In the genomic region with DNA sequence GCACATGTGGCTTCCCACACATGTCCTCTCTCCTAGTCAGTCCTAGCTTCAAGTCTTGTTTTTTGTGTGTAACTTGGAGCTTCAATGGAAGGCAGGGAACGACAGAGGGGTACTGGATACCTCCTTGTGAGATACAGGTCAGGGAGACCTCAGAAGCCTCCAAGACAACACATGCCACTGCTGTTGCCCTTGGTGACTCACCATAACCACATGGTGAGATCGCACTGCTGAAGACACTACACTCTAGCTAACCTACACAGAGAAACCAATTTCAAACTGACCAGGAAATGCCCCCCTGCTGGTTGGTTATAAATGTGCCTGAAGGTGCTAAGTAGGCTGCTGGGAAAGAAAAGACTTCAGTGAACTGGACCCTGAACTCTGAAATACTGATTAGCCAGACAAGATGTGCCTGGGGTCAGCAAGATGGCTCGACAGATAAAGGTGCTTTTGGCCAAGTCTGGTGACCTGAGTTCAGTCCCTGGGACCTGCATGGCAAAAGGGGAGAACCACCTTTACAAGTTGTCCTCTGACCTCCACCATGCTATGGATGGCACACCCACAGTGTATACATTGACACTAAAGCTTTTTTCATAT, we compare ENCODE assay signal across 31 mouse cellular contexts. TPM values are rescaled to one million over a fixed set of nuclear protein-coding genes. Genes with fewer than 3 reads are reported as not detected.
DNase-seq lines count a peak whose midpoint lies in the region; ATAC-seq and TF ChIP-seq lines count a peak whose summit lies in the region.
"Had no signal": no experiment of that assay in that cellular context is flagged by ENCODE, and none has a peak within 500 bp of the region (broad histone marks: within the 10 kb centered on the region; RNA-seq: fewer than 3 reads in every experiment).

No protein-coding gene starts in this region.

- no peaks in the 10 kb centered on the region for H3K27me3 ChIP-seq in heart, embryonic 10.5 days (ENCODE audit: insufficient read depth, poor library complexity, severe bottlenecking)
- no peaks in the 10 kb centered on the region for H3K27me3 ChIP-seq in liver, embryonic 11.5 days (replicated peaks; ENCODE audit: control insufficient read depth, insufficient read depth, low read length)
- H3K27me3 ChIP-seq in liver, postnatal 0 days (ENCODE audit: insufficient read depth, low read length): no peaks in the 10 kb centered on the region
- no peaks in the 10 kb centered on the region for H3K27me3 ChIP-seq in Patski
- H3K27me3 ChIP-seq: hindbrain, embryonic 13.5 days; intestine, embryonic 15.5 days had no signal

- no peak overlapping the region for H3K9ac ChIP-seq in liver, embryonic 11.5 days (ENCODE audit: low read depth, low read length)
- H3K9ac ChIP-seq in liver, postnatal 0 days (replicated peaks): no peak overlapping the region
- H3K9ac ChIP-seq: forebrain, postnatal 0 days; hindbrain, embryonic 13.5 days; intestine, embryonic 15.5 days had no signal

- peaks cover 44% of the 10 kb centered on the region for H3K36me3 ChIP-seq in heart, embryonic 10.5 days
- peaks cover 24% of the 10 kb centered on the region for H3K36me3 ChIP-seq in liver, embryonic 11.5 days (ENCODE audit: control insufficient read depth, insufficient read depth, low read length)
- H3K36me3 ChIP-seq in liver, postnatal 0 days (replicated peaks; ENCODE audit: insufficient read depth, low read length): peaks cover 38% of the 10 kb centered on the region

- H3K27ac ChIP-seq in heart, embryonic 10.5 days: no peak overlapping the region
- H3K27ac ChIP-seq in liver, embryonic 11.5 days (ENCODE audit: low read depth, low read length): no peak overlapping the region
- no peak overlapping the region for H3K27ac ChIP-seq in liver, postnatal 0 days (ENCODE audit: low read depth)
- H3K27ac ChIP-seq in left cerebral cortex, adult 2 months: no peak overlapping the region
- H3K27ac ChIP-seq: forebrain, embryonic 10.5 days; gastrocnemius, adult 2 months; hindbrain, embryonic 10.5 days; hindbrain, embryonic 13.5 days; intestine, embryonic 15.5 days had no signal

- CTCF ChIA-PET in Patski (lab: Charles Lee): interaction anchor here (1.7 kb wide), 1 partner anchor 11 kb away, joined by 4 read pairs; no protein-coding TSS in a partner anchor

- no peak for TF ChIP-seq CTCF in liver, postnatal 0 days (IDR thresholded peaks at IDR 0.05; ENCODE audit: low read depth)
- peak; percentile 27 for TF ChIP-seq CTCF in Patski (IDR thresholded peaks at IDR 0.05)
- no peak for TF ChIP-seq CTCF in left cerebral cortex, adult 2 months (IDR thresholded peaks at IDR 0.05)

- WGBS in heart, embryonic 10.5 days: 86% methylated on average over 3 of the region's 3 CpGs
- WGBS in liver, embryonic 11.5 days: 90% methylated on average over 3 of the region's 3 CpGs
- WGBS in liver, postnatal 0 days (ENCODE audit: insufficient replicate concordance): 85% methylated on average over 3 of the region's 3 CpGs

- no peak overlapping the region for H3K4me2 ChIP-seq in liver, embryonic 11.5 days
- H3K4me2 ChIP-seq in liver, postnatal 0 days (ENCODE audit: low read depth, low read length): no peak overlapping the region
- H3K4me2 ChIP-seq: hindbrain, embryonic 13.5 days; intestine, embryonic 15.5 days had no signal

- H3K9me3 ChIP-seq in heart, embryonic 10.5 days: no peaks in the 10 kb centered on the region
- H3K9me3 ChIP-seq in liver, embryonic 11.5 days (ENCODE audit: control insufficient read depth, low read length): no peaks in the 10 kb centered on the region
- no peaks in the 10 kb centered on the region for H3K9me3 ChIP-seq in liver, postnatal 0 days (ENCODE audit: low read length)
- H3K9me3 ChIP-seq: forebrain, embryonic 10.5 days; hindbrain, embryonic 13.5 days; intestine, embryonic 15.5 days had no signal

- intact Hi-C loops in left cerebral cortex, adult 2 months (cut with DNase I): no loop called here

- in situ Hi-C loops in Patski (cut with MboI; ENCODE audit: low pct_unique_long_range_greater_than_20kb): no loop called here

- peak; percentile 69 for DNase-seq in heart, embryonic 10.5 days (ENCODE audit: low spot score)
- no peak for DNase-seq in heart, postnatal 4 days
- no peak for DNase-seq in liver, embryonic 11.5 days (ENCODE audit: low spot score)
- no peak for DNase-seq in liver, postnatal 0 days
- no peak for DNase-seq in Patski (ENCODE audit: low read depth, low spot score)
- no peak for DNase-seq in left cerebral cortex, adult 2 months (ENCODE audit: extremely low spot score in 1 of 2, low spot score in 2 of 2)
- DNase-seq: adrenal gland, postnatal 10 days; adrenal gland, postnatal 36 days; cerebellum, adult 18-20 months; cerebellum, adult 9-10 months; cerebellum, postnatal 14 days; forebrain, postnatal 0 days; gastrocnemius, adult 2 months; gastrocnemius, postnatal 14 days; heart, adult 18-20 months had no signal

- 0 out of 2 replicates have a peak, but pooled peaks have one; percentile 34 for ATAC-seq in liver, embryonic 11.5 days (replicated peaks; ENCODE audit: low FRiP score)
- no peak for ATAC-seq in liver, postnatal 0 days
- peak; percentile 54 for ATAC-seq in Patski
- no peak for ATAC-seq in megakaryocyte, adult 5-6 weeks (ENCODE audit: poor library complexity, severe bottlenecking)
- ATAC-seq: activated CD4-positive, CD25-positive, alpha-beta regulatory T cell, adult 4 months; forebrain, embryonic 14.5 days; forebrain, postnatal 0 days; hindbrain, embryonic 16.5 days; intestine, embryonic 15.5 days had no signal

- no peaks in the 10 kb centered on the region for H3K4me1 ChIP-seq in heart, embryonic 10.5 days
- no peaks in the 10 kb centered on the region for H3K4me1 ChIP-seq in liver, embryonic 11.5 days (replicated peaks; ENCODE audit: control insufficient read depth, insufficient read depth, low read length)
- H3K4me1 ChIP-seq in liver, postnatal 0 days (ENCODE audit: insufficient read depth): no peaks in the 10 kb centered on the region
- H3K4me1 ChIP-seq: forebrain, embryonic 10.5 days; hindbrain, embryonic 10.5 days; hindbrain, embryonic 13.5 days; intestine, embryonic 15.5 days had no signal

- no peak overlapping the region for H3K4me3 ChIP-seq in heart, embryonic 10.5 days
- no peak overlapping the region for H3K4me3 ChIP-seq in liver, embryonic 11.5 days (ENCODE audit: low read depth, low read length)
- no peak overlapping the region for H3K4me3 ChIP-seq in liver, postnatal 0 days (ENCODE audit: low read depth, low read length)
- H3K4me3 ChIP-seq in left cerebral cortex, adult 2 months: no peak overlapping the region
- H3K4me3 ChIP-seq: forebrain, embryonic 10.5 days; gastrocnemius, adult 2 months; hindbrain, embryonic 10.5 days; hindbrain, embryonic 13.5 days; intestine, embryonic 15.5 days had no signal

- POLR2A ChIA-PET in Patski (lab: Charles Lee): no interaction called here

- no peak for TF ChIP-seq EP300 in liver, postnatal 0 days (IDR thresholded peaks at IDR 0.05; ENCODE audit: low read depth)

RNA-seq across cellular contexts. Expression of gene Crygs, which starts 21.7 kb away (rescaled TPM):
- polyA plus RNA-seq in heart, embryonic 10.5 days (2016; fragmentation: Nextera tagmentation; extraction: Ambion mirVana): 0.15 TPM in 1 of 2 replicates, not detected in the other
- total RNA-seq in heart, postnatal 4 days (2021): not detected
- polyA plus RNA-seq in liver, embryonic 11.5 days (2014; fragmentation: Nextera tagmentation; extraction: Ambion mirVana): not detected in 2 replicates
- not detected in 2 replicates for polyA plus RNA-seq in liver, postnatal 0 days (2015; fragmentation: Nextera tagmentation; extraction: Ambion mirVana)
- polyA plus RNA-seq in Patski (2021): 0.60 TPM
- total RNA-seq in left cerebral cortex, adult 2 months (2021): not detected
- total RNA-seq in megakaryocyte, adult 5-6 weeks (2015): not detected in 2 replicates
- total RNA-seq in megakaryocyte, adult 5-6 weeks (2017): not detected in 2 replicates
- total RNA-seq: adrenal gland, adult 18-20 months; adrenal gland, postnatal 10 days; adrenal gland, postnatal 36 days; ES-E14; forebrain, postnatal 0 days; gastrocnemius, adult 2 months; gastrocnemius, postnatal 14 days; gastrocnemius, postnatal 4 days; heart, adult 18-20 months; heart, postnatal 25 days had no signal
- polyA plus RNA-seq: activated CD4-positive, CD25-positive, alpha-beta regulatory T cell, adult 4 months; embryonic facial prominence, embryonic 14.5 days; forebrain, embryonic 10.5 days; forebrain, embryonic 14.5 days; heart, embryonic 14.5 days; heart, postnatal 0 days; hindbrain, embryonic 13.5 days; intestine, embryonic 15.5 days had no signal

RNA-seq across cellular contexts. Expression of gene Tbccd1, which starts 24.4 kb away (rescaled TPM):
- 24.1 and 26.1 TPM in 2 replicates for polyA plus RNA-seq in heart, embryonic 10.5 days (2016; fragmentation: Nextera tagmentation; extraction: Ambion mirVana)
- 10 to 100 TPM in 1 of 2 experiments, 1 to 10 TPM in 1; 9.9 to 11.7 TPM for total RNA-seq in heart, postnatal 4 days (2021)
- polyA plus RNA-seq in liver, embryonic 11.5 days (2014; fragmentation: Nextera tagmentation; extraction: Ambion mirVana): 44.8 and 47.3 TPM in 2 replicates
- polyA plus RNA-seq in liver, postnatal 0 days (2015; fragmentation: Nextera tagmentation; extraction: Ambion mirVana): 13.7 and 14.6 TPM in 2 replicates
- polyA plus RNA-seq in Patski (2021): 24.7 TPM
- total RNA-seq in left cerebral cortex, adult 2 months (2021): 10 to 100 TPM; 11.9 to 14.6 TPM
- 14.3 and 24.1 TPM in 2 replicates for total RNA-seq in megakaryocyte, adult 5-6 weeks (2015)
- total RNA-seq in megakaryocyte, adult 5-6 weeks (2017): 18.7 and 21.0 TPM in 2 replicates

RNA-seq across cellular contexts. Expression of gene Dnajb11, which starts 24.6 kb away (rescaled TPM):
- 140 and 150 TPM in 2 replicates for polyA plus RNA-seq in heart, embryonic 10.5 days (2016; fragmentation: Nextera tagmentation; extraction: Ambion mirVana)
- total RNA-seq in heart, postnatal 4 days (2021): 10 to 100 TPM; 68.4 to 69.1 TPM
- polyA plus RNA-seq in liver, embryonic 11.5 days (2014; fragmentation: Nextera tagmentation; extraction: Ambion mirVana): 125 and 131 TPM in 2 replicates
- 48.9 and 50.3 TPM in 2 replicates for polyA plus RNA-seq in liver, postnatal 0 days (2015; fragmentation: Nextera tagmentation; extraction: Ambion mirVana)
- polyA plus RNA-seq in Patski (2021): 140 TPM
- total RNA-seq in left cerebral cortex, adult 2 months (2021): 10 to 100 TPM; 61.2 to 67.2 TPM
- total RNA-seq in megakaryocyte, adult 5-6 weeks (2015): 62.0 and 63.4 TPM in 2 replicates
- total RNA-seq in megakaryocyte, adult 5-6 weeks (2017): 142 and 147 TPM in 2 replicates

RNA-seq across cellular contexts. Expression of gene Ahsg, which starts 58.0 kb away (rescaled TPM):
- polyA plus RNA-seq in heart, embryonic 10.5 days (2016; fragmentation: Nextera tagmentation; extraction: Ambion mirVana): 0.73 TPM in 1 of 2 replicates, not detected in the other
- total RNA-seq in heart, postnatal 4 days (2021): 1 to 10 TPM; 8.6 to 9.8 TPM
- 79.0 and 82.8 TPM in 2 replicates for polyA plus RNA-seq in liver, embryonic 11.5 days (2014; fragmentation: Nextera tagmentation; extraction: Ambion mirVana)
- polyA plus RNA-seq in liver, postnatal 0 days (2015; fragmentation: Nextera tagmentation; extraction: Ambion mirVana): 25,564 and 27,060 TPM in 2 replicates
- polyA plus RNA-seq in Patski (2021): not detected
- not detected for total RNA-seq in left cerebral cortex, adult 2 months (2021)
- not detected in 2 replicates for total RNA-seq in megakaryocyte, adult 5-6 weeks (2015)
- total RNA-seq in megakaryocyte, adult 5-6 weeks (2017): not detected in 2 replicates
- total RNA-seq: forebrain, postnatal 0 days; gastrocnemius, adult 2 months had no signal
- polyA plus RNA-seq: activated CD4-positive, CD25-positive, alpha-beta regulatory T cell, adult 4 months; embryonic facial prominence, embryonic 11.5 days; embryonic facial prominence, embryonic 14.5 days; forebrain, embryonic 10.5 days; forebrain, embryonic 14.5 days; forebrain, postnatal 0 days; hindbrain, embryonic 13.5 days; hindbrain, embryonic 16.5 days had no signal

Comparison
In these comparisons a context has a peak if more than half of its experiments do, and no peak if none do; other contexts are left out.
1. ATAC-seq: peak in liver, embryonic 11.5 days (single experiment) and Patski (single experiment); none in liver, postnatal 0 days (single experiment) and megakaryocyte, adult 5-6 weeks (single experiment).